Mouse (Mus musculus) liver (tissue): ENCODE measurements around the gene Unc13d.

Experiments used
- DNase-seq: peaks from one replicate; pipeline ENCODE4 v3.0.0-alpha.2; 2020; ENCODE audit warnings: mixed read lengths

The Unc13d gene

GRCm38 (mm10) chr11:116076836-116077235 is 925 bp downstream of the Unc13d start:
- DNase-seq, result peak; percentile 83

- peak; percentile 57 for DNase-seq
These were observed 1.6 kb downstream of the Unc13d start for GRCm38 (mm10) chr11:116076266-116076540.

GRCm38 (mm10) chr11:116075539-116076265 is 2.1 kb downstream of the Unc13d start:
- peak; percentile 67 for DNase-seq

GRCm38 (mm10) chr11:116074436-116074991 is 3.2 kb downstream of the Unc13d start:
- DNase-seq, result no peak

GRCm38 (mm10) chr11:116072608-116073007 is 5.2 kb downstream of the Unc13d start:
- no peak for DNase-seq

- peak; percentile 72 for DNase-seq
These were observed 6.3 kb downstream of the Unc13d start for GRCm38 (mm10) chr11:116071510-116071909.

- no peak for DNase-seq
These were observed 12.4 kb downstream of the Unc13d start for GRCm38 (mm10) chr11:116065345-116065744.

- DNase-seq, result no peak
These were observed 13.4 kb downstream of the Unc13d start for GRCm38 (mm10) chr11:116064187-116064867.

- no peak for DNase-seq
These were observed 14.2 kb downstream of the Unc13d start for GRCm38 (mm10) chr11:116063562-116063961.

- no peak for DNase-seq
These were observed 15.2 kb downstream of the Unc13d start for GRCm38 (mm10) chr11:116062521-116062920.

GRCm38 (mm10) chr11:116061641-116062415 is 15.9 kb downstream of the Unc13d start:
- no peak for DNase-seq

GRCm38 (mm10) chr11:116060596-116060995 is 17.2 kb downstream of the Unc13d start:
- no peak for DNase-seq

- DNase-seq, result peak; percentile 4
These were observed 18.1 kb downstream of the Unc13d start for GRCm38 (mm10) chr11:116059691-116060025.

- peak; percentile 3 for DNase-seq
These were observed 18.7 kb downstream of the Unc13d start for GRCm38 (mm10) chr11:116058868-116059690.

- no peak for DNase-seq
These were observed 19.6 kb downstream of the Unc13d start for GRCm38 (mm10) chr11:116058022-116058614.

- DNase-seq, result peak; percentile 72
These were observed 20.4 kb downstream of the Unc13d start for GRCm38 (mm10) chr11:116057237-116057881.

GRCm38 (mm10) chr11:116055873-116056272 is 21.9 kb downstream of the Unc13d start:
- peak; percentile 48 for DNase-seq

- DNase-seq, result no peak
These were observed 24.1 kb downstream of the Unc13d start for GRCm38 (mm10) chr11:116053510-116054229.

- no peak for DNase-seq
These were observed 27.6 kb downstream of the Unc13d start for GRCm38 (mm10) chr11:116050196-116050595.

GRCm38 (mm10) chr11:116049610-116050009 is 28.2 kb downstream of the Unc13d start:
- no peak for DNase-seq

- DNase-seq, result no peak
These were observed 32.6 kb downstream of the Unc13d start for GRCm38 (mm10) chr11:116045173-116045572.
